Mouse (Mus musculus): ENCODE results near the gene Gse1.

Gse1 gene

GRCm38 (mm10) chr8:120227891-120228591 is at the start of gene Gse1:
Gene Gse1 (plus strand): TSS chr8:120228456.
- DNase-seq (ENCODE audit: low spot score in 2 of 2): peak in 1 of 2 experiments; percentile 48

GRCm38 (mm10) chr8:120179027-120179431 is 49.2 kb upstream of the Gse1 start:
- DNase-seq (ENCODE audit: low spot score in 2 of 2): peak; percentile 79 to 88

- DNase-seq (ENCODE audit: low spot score in 2 of 2): no peak
Observed at GRCm38 (mm10) chr8:120180445-120180970, 47.7 kb upstream of the Gse1 start.

- no peak for DNase-seq (ENCODE audit: low spot score in 2 of 2)
Observed at GRCm38 (mm10) chr8:120181274-120181673, 47.0 kb upstream of the Gse1 start.

- no peak for DNase-seq (ENCODE audit: low spot score in 2 of 2)
Observed at GRCm38 (mm10) chr8:120181861-120182414, 46.3 kb upstream of the Gse1 start.

GRCm38 (mm10) chr8:120184366-120184765 is 43.9 kb upstream of the Gse1 start:
- DNase-seq (ENCODE audit: low spot score in 2 of 2): no peak

- no peak for DNase-seq (ENCODE audit: low spot score in 2 of 2)
Observed at GRCm38 (mm10) chr8:120184850-120185792, 43.1 kb upstream of the Gse1 start.

- DNase-seq (ENCODE audit: low spot score in 2 of 2): no peak
Observed at GRCm38 (mm10) chr8:120186454-120186853, 41.8 kb upstream of the Gse1 start.

GRCm38 (mm10) chr8:120188510-120188909 is 39.7 kb upstream of the Gse1 start:
- DNase-seq (ENCODE audit: low spot score in 2 of 2): no peak

- no peak for DNase-seq (ENCODE audit: low spot score in 2 of 2)
Observed at GRCm38 (mm10) chr8:120189440-120189839, 38.8 kb upstream of the Gse1 start.

GRCm38 (mm10) chr8:120190107-120190809 is 38.0 kb upstream of the Gse1 start:
- DNase-seq (ENCODE audit: low spot score in 2 of 2): no peak

- DNase-seq (ENCODE audit: low spot score in 2 of 2): peak in 1 of 2 experiments; percentile 44
Observed at GRCm38 (mm10) chr8:120190810-120191413, 37.3 kb upstream of the Gse1 start.

- no peak for DNase-seq (ENCODE audit: low spot score in 2 of 2)
Observed at GRCm38 (mm10) chr8:120191633-120192032, 36.6 kb upstream of the Gse1 start.

- DNase-seq (ENCODE audit: low spot score in 2 of 2): no peak
Observed at GRCm38 (mm10) chr8:120192118-120192517, 36.1 kb upstream of the Gse1 start.

GRCm38 (mm10) chr8:120201351-120201750 is 26.9 kb upstream of the Gse1 start:
- no peak for DNase-seq (ENCODE audit: low spot score in 2 of 2)

GRCm38 (mm10) chr8:120202546-120202945 is 25.7 kb upstream of the Gse1 start:
- no peak for DNase-seq (ENCODE audit: low spot score in 2 of 2)

- no peak for DNase-seq (ENCODE audit: low spot score in 2 of 2)
Observed at GRCm38 (mm10) chr8:120204736-120205360, 23.4 kb upstream of the Gse1 start.

- DNase-seq (ENCODE audit: low spot score in 2 of 2): no peak
Observed at GRCm38 (mm10) chr8:120205916-120206315, 22.3 kb upstream of the Gse1 start.

- no peak for DNase-seq (ENCODE audit: low spot score in 2 of 2)
Observed at GRCm38 (mm10) chr8:120207364-120207763, 20.9 kb upstream of the Gse1 start.

GRCm38 (mm10) chr8:120208113-120208512 is 20.1 kb upstream of the Gse1 start:
- DNase-seq (ENCODE audit: low spot score in 2 of 2): no peak

- no peak for DNase-seq (ENCODE audit: low spot score in 2 of 2)
Observed at GRCm38 (mm10) chr8:120211345-120211744, 16.9 kb upstream of the Gse1 start.

Measured in spleen, postnatal 10 days (tissue).